Mouse (Mus musculus): ENCODE measurements around the gene U2surp.

DNA sequence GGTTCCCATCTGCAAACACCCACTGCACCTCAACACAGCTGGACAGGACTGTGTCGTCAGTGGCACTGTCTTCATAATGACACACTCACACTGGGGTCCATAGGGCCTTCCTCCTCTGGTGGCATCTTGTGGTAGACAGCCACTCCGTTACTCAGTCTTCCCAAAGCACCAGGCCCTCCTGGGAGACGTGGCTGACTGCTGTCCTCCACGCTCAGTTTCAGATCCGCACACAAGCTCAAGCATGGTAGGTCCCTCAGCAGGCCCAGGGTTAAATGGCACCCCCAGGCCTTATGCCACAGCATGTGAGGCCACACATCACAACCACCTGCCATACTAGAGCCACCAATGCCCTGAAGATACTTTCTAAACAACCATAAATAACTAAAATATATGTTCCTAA, 33.4 kb downstream of the U2surp start:
- TF ChIP-seq CTCF (conservative IDR thresholded peaks at IDR 0.05; ENCODE audit: insufficient read depth, insufficient read length, low read depth, low read length) (no peak), POLR2A (IDR thresholded peaks at IDR 0.05; ENCODE audit: low read depth, low read length) (no peak)
